Mouse (Mus musculus): Measurements from ENCODE around the gene Kank2. TPM values are rescaled to one million over a fixed set of nuclear protein-coding genes. Genes with fewer than 3 reads are reported as not detected.

Kank2 gene
- polyA plus RNA-seq, 1 experiment from 2014 or later: 14.3 TPM

DNA sequence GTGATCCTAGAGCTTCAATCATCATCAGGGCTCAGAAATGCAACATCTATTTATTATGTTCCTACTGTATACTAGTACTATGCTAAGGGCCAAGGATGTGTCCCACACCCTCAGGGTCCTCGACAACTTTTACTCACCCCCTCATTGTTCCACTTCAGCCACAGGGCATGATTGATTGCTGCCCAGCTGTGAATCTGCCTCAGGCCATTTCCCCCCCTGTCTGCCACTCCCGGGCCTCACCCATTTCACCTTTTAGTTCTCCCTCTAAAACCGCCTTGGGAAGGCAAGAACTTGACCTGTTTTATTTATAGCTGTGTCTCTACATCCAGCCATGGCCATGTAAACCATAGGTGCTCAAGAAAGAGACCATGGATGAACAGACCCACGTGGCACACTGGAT, 25.4 kb upstream of the Kank2 start:
- no peaks in the 10 kb centered on the region for H3K9me3 ChIP-seq (ENCODE audit: control insufficient read depth, low read length)
- H3K4me1 ChIP-seq (ENCODE audit: control insufficient read depth, insufficient read depth, low read length): 0 out of 2 replicates have a peak, but pooled peaks cover 7% of the 10 kb centered on the region
- no peak overlapping the region for H3K4me3 ChIP-seq (ENCODE audit: low read length)
- H3K36me3 ChIP-seq (ENCODE audit: control insufficient read depth, insufficient read depth, low read length): peaks cover 28% of the 10 kb centered on the region
- H3K4me2 ChIP-seq (replicated peaks; ENCODE audit: low read depth, low read length): no peak overlapping the region
- no peak overlapping the region for H3K9ac ChIP-seq (ENCODE audit: low read depth, low read length)
- no peaks in the 10 kb centered on the region for H3K27me3 ChIP-seq (ENCODE audit: control insufficient read depth, insufficient read depth, low read length)
- no peak overlapping the region for H3K27ac ChIP-seq (ENCODE audit: low read depth, low read length)
- WGBS: 44% methylated on average over 4 of the region's 4 CpGs
- no peak for ATAC-seq (ENCODE audit: low FRiP score, low TSS enrichment)

- H3K4me2 ChIP-seq (replicated peaks; ENCODE audit: low read depth, low read length): no peak overlapping the region
- no peak overlapping the region for H3K27ac ChIP-seq (ENCODE audit: low read depth, low read length)
- ATAC-seq (ENCODE audit: low FRiP score, low TSS enrichment): no peak
- no peak overlapping the region for H3K9ac ChIP-seq (ENCODE audit: low read depth, low read length)
- H3K4me3 ChIP-seq (ENCODE audit: low read length): no peak overlapping the region
- H3K9me3 ChIP-seq (ENCODE audit: control insufficient read depth, low read length): no peaks in the 10 kb centered on the region
- H3K27me3 ChIP-seq (ENCODE audit: control insufficient read depth, insufficient read depth, low read length): no peaks in the 10 kb centered on the region
- 90% methylated on average over 6 of the region's 6 CpGs for WGBS
- H3K4me1 ChIP-seq (ENCODE audit: control insufficient read depth, insufficient read depth, low read length): 0 out of 2 replicates have a peak, but pooled peaks cover 7% of the 10 kb centered on the region
- H3K36me3 ChIP-seq (ENCODE audit: control insufficient read depth, insufficient read depth, low read length): peaks cover 21% of the 10 kb centered on the region
These were observed 24.1 kb upstream of the Kank2 start for GRCm38 (mm10) chr9:21822686-21823085.

DNA sequence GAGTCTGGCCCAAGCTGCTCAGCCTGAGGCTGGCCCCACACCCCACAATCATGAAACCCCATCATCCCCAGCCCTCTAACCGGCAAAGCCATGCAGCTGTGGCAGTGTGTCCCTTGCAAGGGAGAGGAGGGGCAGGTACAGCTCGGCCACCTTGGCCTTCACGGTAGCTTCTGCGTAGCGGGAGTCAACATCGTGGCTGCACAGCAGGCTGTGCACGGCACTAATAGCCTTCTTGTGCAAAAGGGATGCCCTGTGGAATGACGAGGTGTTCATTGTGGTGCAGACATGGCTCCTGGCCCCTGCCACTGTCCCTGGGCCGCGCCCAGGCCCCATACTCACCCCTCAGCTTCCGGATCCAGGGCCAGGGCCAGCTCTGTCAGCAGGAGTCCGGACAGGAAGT, 21.6 kb upstream of the Kank2 start:
- Histone ChIP-seq H3K4me2 (replicated peaks; ENCODE audit: low read depth, low read length) (no peak overlapping the region), H3K27ac (ENCODE audit: low read depth, low read length) (no peak overlapping the region), H3K9ac (ENCODE audit: low read depth, low read length) (no peak overlapping the region), H3K4me3 (ENCODE audit: low read length) (no peak overlapping the region), H3K4me1 (ENCODE audit: control insufficient read depth, insufficient read depth, low read length) (0 out of 2 replicates have a peak, but pooled peaks cover 3% of the 10 kb centered on the region), H3K36me3 (ENCODE audit: control insufficient read depth, insufficient read depth, low read length) (peaks cover 34% of the 10 kb centered on the region), H3K27me3 (ENCODE audit: control insufficient read depth, insufficient read depth, low read length) (no peaks in the 10 kb centered on the region), H3K9me3 (ENCODE audit: control insufficient read depth, low read length) (no peaks in the 10 kb centered on the region)
- ATAC-seq (ENCODE audit: low FRiP score, low TSS enrichment): no peak
- WGBS: 87% methylated on average over 12 of the region's 12 CpGs

GRCm38 (mm10) chr9:21819181-21819729, 20.7 kb upstream of the Kank2 start:
- H3K4me2 ChIP-seq (replicated peaks; ENCODE audit: low read depth, low read length): no peak overlapping the region
- H3K9me3 ChIP-seq (ENCODE audit: control insufficient read depth, low read length): no peaks in the 10 kb centered on the region
- H3K27me3 ChIP-seq (ENCODE audit: control insufficient read depth, insufficient read depth, low read length): no peaks in the 10 kb centered on the region
- H3K4me3 ChIP-seq (ENCODE audit: low read length): no peak overlapping the region
- WGBS: 99% methylated on average over 2 of the region's 2 CpGs
- no peak overlapping the region for H3K9ac ChIP-seq (ENCODE audit: low read depth, low read length)
- no peak for ATAC-seq (ENCODE audit: low FRiP score, low TSS enrichment)
- H3K4me1 ChIP-seq (ENCODE audit: control insufficient read depth, insufficient read depth, low read length): no peaks in the 10 kb centered on the region
- no peak overlapping the region for H3K27ac ChIP-seq (ENCODE audit: low read depth, low read length)
- H3K36me3 ChIP-seq (ENCODE audit: control insufficient read depth, insufficient read depth, low read length): peaks cover 41% of the 10 kb centered on the region

DNA sequence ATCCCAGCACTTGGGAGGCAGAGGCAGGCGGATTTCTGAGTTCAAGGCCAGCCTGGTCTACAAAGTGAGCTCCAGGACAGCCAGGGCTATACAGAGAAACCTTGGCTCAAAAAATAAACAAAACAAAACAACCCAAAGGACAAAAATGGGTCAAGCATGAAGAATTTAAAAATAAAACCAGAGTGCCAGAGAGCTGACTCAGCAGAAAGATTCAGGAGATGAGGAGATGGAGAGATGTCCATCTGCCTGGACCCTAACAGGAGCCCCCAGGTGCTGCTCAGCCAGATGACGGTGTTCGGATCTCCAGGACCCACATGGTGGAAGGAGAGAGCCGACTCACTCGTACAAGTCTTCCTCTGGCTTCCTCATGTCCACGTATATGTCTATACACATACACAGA, 20.0 kb upstream of the Kank2 start:
- Histone ChIP-seq H3K4me3 (ENCODE audit: low read length) (no peak overlapping the region), H3K9me3 (ENCODE audit: control insufficient read depth, low read length) (no peaks in the 10 kb centered on the region), H3K4me2 (replicated peaks; ENCODE audit: low read depth, low read length) (no peak overlapping the region), H3K36me3 (ENCODE audit: control insufficient read depth, insufficient read depth, low read length) (peaks cover 47% of the 10 kb centered on the region), H3K27me3 (ENCODE audit: control insufficient read depth, insufficient read depth, low read length) (no peaks in the 10 kb centered on the region), H3K9ac (ENCODE audit: low read depth, low read length) (no peak overlapping the region), H3K4me1 (ENCODE audit: control insufficient read depth, insufficient read depth, low read length) (no peaks in the 10 kb centered on the region), H3K27ac (ENCODE audit: low read depth, low read length) (no peak overlapping the region)
- 93% methylated on average over 6 of the region's 6 CpGs for WGBS
- no peak for ATAC-seq (ENCODE audit: low FRiP score, low TSS enrichment)

DNA sequence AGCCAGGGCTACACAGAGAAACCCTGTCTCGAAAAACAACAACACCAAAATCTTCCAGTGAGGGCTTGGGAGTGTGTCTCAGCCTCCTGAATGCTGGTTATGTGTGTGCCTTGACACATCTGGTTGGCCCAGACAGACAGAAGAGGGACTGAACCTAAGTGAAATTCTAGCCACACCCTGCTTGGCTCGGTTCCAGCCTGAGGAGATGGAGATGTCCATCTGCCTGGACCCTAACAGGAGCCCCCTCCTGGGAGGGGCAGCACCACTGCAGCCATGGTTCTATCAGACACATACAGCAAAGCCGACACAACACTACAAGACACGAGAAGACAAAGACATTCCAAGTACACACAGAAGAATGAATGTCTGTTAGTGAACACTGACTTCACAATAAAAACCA, 19.6 kb upstream of the Kank2 start:
- no peak overlapping the region for H3K9ac ChIP-seq (ENCODE audit: low read depth, low read length)
- peaks cover 52% of the 10 kb centered on the region for H3K36me3 ChIP-seq (ENCODE audit: control insufficient read depth, insufficient read depth, low read length)
- H3K9me3 ChIP-seq (ENCODE audit: control insufficient read depth, low read length): no peaks in the 10 kb centered on the region
- WGBS: 90% methylated on average over 4 of the region's 4 CpGs
- no peak for ATAC-seq (ENCODE audit: low FRiP score, low TSS enrichment)
- H3K4me2 ChIP-seq (replicated peaks; ENCODE audit: low read depth, low read length): no peak overlapping the region
- H3K27me3 ChIP-seq (ENCODE audit: control insufficient read depth, insufficient read depth, low read length): no peaks in the 10 kb centered on the region
- no peak overlapping the region for H3K4me3 ChIP-seq (ENCODE audit: low read length)
- H3K27ac ChIP-seq (ENCODE audit: low read depth, low read length): no peak overlapping the region
- no peaks in the 10 kb centered on the region for H3K4me1 ChIP-seq (ENCODE audit: control insufficient read depth, insufficient read depth, low read length)

DNA sequence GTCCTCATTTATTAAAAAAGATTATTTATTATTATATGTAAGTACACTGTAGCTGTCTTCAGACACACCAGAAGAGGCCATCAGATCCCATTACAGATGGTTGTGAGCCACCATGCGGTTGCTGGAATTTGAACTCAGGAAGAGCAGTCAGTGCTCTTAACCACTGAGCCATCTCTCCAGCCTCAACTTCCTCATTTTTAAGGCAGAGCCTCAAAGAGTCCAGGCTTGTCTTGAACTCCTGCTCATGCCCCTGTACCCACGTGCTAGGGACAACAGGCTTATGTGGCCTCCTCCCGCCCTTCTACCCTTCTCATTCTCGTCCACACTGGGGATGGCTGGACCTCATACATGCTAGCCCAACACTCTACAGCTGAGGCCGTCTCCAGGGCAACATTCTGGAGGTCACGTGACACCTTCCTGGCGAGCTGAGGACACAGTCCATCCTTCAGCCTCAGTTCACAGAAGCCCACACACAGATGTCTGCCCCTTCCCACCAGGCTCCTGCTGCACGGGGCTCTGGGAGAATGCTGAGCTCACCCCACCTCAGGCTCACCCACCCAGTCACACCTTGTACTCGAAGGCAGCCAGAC, 18.3 kb upstream of the Kank2 start:
- H3K27me3 ChIP-seq (ENCODE audit: control insufficient read depth, insufficient read depth, low read length): no peaks in the 10 kb centered on the region
- H3K4me3 ChIP-seq (ENCODE audit: low read length): no peak overlapping the region
- H3K4me2 ChIP-seq (replicated peaks; ENCODE audit: low read depth, low read length): no peak overlapping the region
- no peak overlapping the region for H3K27ac ChIP-seq (ENCODE audit: low read depth, low read length)
- no peak for ATAC-seq (ENCODE audit: low FRiP score, low TSS enrichment)
- no peaks in the 10 kb centered on the region for H3K9me3 ChIP-seq (ENCODE audit: control insufficient read depth, low read length)
- peaks cover 60% of the 10 kb centered on the region for H3K36me3 ChIP-seq (ENCODE audit: control insufficient read depth, insufficient read depth, low read length)
- H3K9ac ChIP-seq (ENCODE audit: low read depth, low read length): no peak overlapping the region
- no peaks in the 10 kb centered on the region for H3K4me1 ChIP-seq (ENCODE audit: control insufficient read depth, insufficient read depth, low read length)
- WGBS: 79% methylated on average over 9 of the region's 9 CpGs

- Histone ChIP-seq H3K36me3 (ENCODE audit: control insufficient read depth, insufficient read depth, low read length) (peaks cover 45% of the 10 kb centered on the region), H3K27ac (ENCODE audit: low read depth, low read length) (no peak overlapping the region), H3K4me1 (ENCODE audit: control insufficient read depth, insufficient read depth, low read length) (no peaks in the 10 kb centered on the region), H3K9me3 (ENCODE audit: control insufficient read depth, low read length) (no peaks in the 10 kb centered on the region), H3K4me3 (ENCODE audit: low read length) (no peak overlapping the region), H3K27me3 (ENCODE audit: control insufficient read depth, insufficient read depth, low read length) (no peaks in the 10 kb centered on the region), H3K9ac (ENCODE audit: low read depth, low read length) (no peak overlapping the region), H3K4me2 (replicated peaks; ENCODE audit: low read depth, low read length) (no peak overlapping the region)
- WGBS: 91% methylated on average over 5 of the region's 5 CpGs
- no peak for ATAC-seq (ENCODE audit: low FRiP score, low TSS enrichment)
These were observed 12.6 kb upstream of the Kank2 start for GRCm38 (mm10) chr9:21811170-21811569.

- Histone ChIP-seq H3K4me2 (replicated peaks; ENCODE audit: low read depth, low read length) (no peak overlapping the region), H3K9me3 (ENCODE audit: control insufficient read depth, low read length) (no peaks in the 10 kb centered on the region), H3K4me3 (ENCODE audit: low read length) (no peak overlapping the region), H3K27ac (ENCODE audit: low read depth, low read length) (no peak overlapping the region), H3K9ac (ENCODE audit: low read depth, low read length) (no peak overlapping the region), H3K4me1 (ENCODE audit: control insufficient read depth, insufficient read depth, low read length) (no peaks in the 10 kb centered on the region), H3K27me3 (ENCODE audit: control insufficient read depth, insufficient read depth, low read length) (no peaks in the 10 kb centered on the region), H3K36me3 (ENCODE audit: control insufficient read depth, insufficient read depth, low read length) (peaks cover 23% of the 10 kb centered on the region)
- 69% methylated on average over 3 of the region's 3 CpGs for WGBS
- ATAC-seq (ENCODE audit: low FRiP score, low TSS enrichment): no peak
These were observed 10.0 kb upstream of the Kank2 start for GRCm38 (mm10) chr9:21808561-21808960.
